24 mouse cellular contexts compared by ENCODE assay signal in the genomic region with DNA sequence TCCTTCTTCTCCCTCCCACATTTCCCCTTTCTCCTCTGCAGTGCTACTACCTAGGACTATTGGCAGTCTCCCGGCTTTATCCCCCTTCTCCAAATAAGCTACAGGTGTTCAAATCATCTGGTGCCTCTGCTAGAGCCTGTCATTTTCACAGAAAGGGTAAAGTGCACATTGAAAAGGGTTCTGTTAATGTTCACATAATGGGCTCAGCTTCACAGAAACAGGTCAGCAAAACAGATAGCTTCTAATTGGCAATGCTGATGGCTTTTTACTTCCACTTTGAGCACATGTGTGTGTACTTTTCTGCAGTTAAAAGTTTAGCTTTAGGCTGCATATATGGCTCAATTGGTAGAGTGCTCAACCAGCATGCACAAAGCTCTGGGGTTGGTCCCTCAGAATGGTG.
DNase-seq lines count a peak whose midpoint lies in the region; ATAC-seq and TF ChIP-seq lines count a peak whose summit lies in the region.
"Had no signal": no experiment of that assay in that cellular context is flagged by ENCODE, and none has a peak within 500 bp of the region (broad histone marks: within the 10 kb centered on the region; RNA-seq: fewer than 3 reads in every experiment).

No protein-coding gene starts in this region.

- no peak overlapping the region for H3K27ac ChIP-seq in kidney, embryonic 14.5 days (ENCODE audit: low read depth, low read length)
- no peak overlapping the region for H3K27ac ChIP-seq in liver, adult 2 months (replicated peaks; ENCODE audit: insufficient read depth, low read depth, low read length)
- H3K27ac ChIP-seq in liver, embryonic 11.5 days (ENCODE audit: low read depth, low read length), result no peak overlapping the region
- H3K27ac ChIP-seq: embryonic facial prominence, embryonic 10.5 days; embryonic facial prominence, embryonic 12.5 days; forebrain, embryonic 13.5 days; forebrain, embryonic 15.5 days had no signal

- no peak for TF ChIP-seq POLR2A in liver, adult 2 months (IDR thresholded peaks at IDR 0.05; ENCODE audit: extremely low read depth, insufficient read depth, low read length)

- H3K4me2 ChIP-seq in kidney, embryonic 14.5 days (replicated peaks; ENCODE audit: low read depth, low read length), result no peak overlapping the region
- no peak overlapping the region for H3K4me2 ChIP-seq in liver, embryonic 11.5 days
- H3K4me2 ChIP-seq: embryonic facial prominence, embryonic 12.5 days; forebrain, embryonic 13.5 days; forebrain, embryonic 15.5 days had no signal

- H3K4me1 ChIP-seq in kidney, embryonic 14.5 days (ENCODE audit: control insufficient read depth, insufficient read depth, low read length), result no peaks in the 10 kb centered on the region
- H3K4me1 ChIP-seq in liver, adult 2 months (ENCODE audit: control insufficient read depth, insufficient read depth, low read length), result no peaks in the 10 kb centered on the region
- peaks cover 4% of the 10 kb centered on the region; the same call in 1 of the 2 replicates for H3K4me1 ChIP-seq in liver, embryonic 11.5 days (replicated peaks; ENCODE audit: control insufficient read depth, insufficient read depth, low read length)
- H3K4me1 ChIP-seq: forebrain, embryonic 13.5 days; forebrain, embryonic 15.5 days had no signal

- no peaks in the 10 kb centered on the region for H3K9me3 ChIP-seq in kidney, embryonic 14.5 days (ENCODE audit: control insufficient read depth, low read length)
- H3K9me3 ChIP-seq in liver, embryonic 11.5 days (ENCODE audit: control insufficient read depth, low read length), result no peaks in the 10 kb centered on the region
- H3K9me3 ChIP-seq: embryonic facial prominence, embryonic 10.5 days; embryonic facial prominence, embryonic 12.5 days; forebrain, embryonic 13.5 days; forebrain, embryonic 15.5 days; G1E had no signal

- DNase-seq in kidney, adult 18-20 months, result peak; percentile 3
- DNase-seq in kidney, postnatal 14 days, result no peak
- peak; percentile 14 to 27 for DNase-seq in kidney, adult 8-10 months
- peak; percentile 39 for DNase-seq in liver, adult 2 months (ENCODE audit: extremely low read depth, low read depth, low spot score)
- DNase-seq in liver, embryonic 11.5 days (ENCODE audit: low spot score), result no peak
- DNase-seq: adrenal gland, adult 8-10 months; adrenal gland, postnatal 14 days; adrenal gland, postnatal 36 days; B cell, adult 2 months; cerebellum, adult 11-12 months; cerebellum, adult 2 months; cerebellum, adult 9-10 months; cerebellum, postnatal 10 days; cerebellum, postnatal 25 days had no signal

- TF ChIP-seq CTCF in liver, adult 2 months (IDR thresholded peaks at IDR 0.05; ENCODE audit: low read depth, low read length), result no peak

- H3K4me3 ChIP-seq in kidney, embryonic 14.5 days (ENCODE audit: low read length), result no peak overlapping the region
- H3K4me3 ChIP-seq in liver, adult 2 months (ENCODE audit: insufficient read depth, low read depth, low read length), result no peak overlapping the region
- no peak overlapping the region for H3K4me3 ChIP-seq in liver, embryonic 11.5 days (ENCODE audit: low read depth, low read length)
- H3K4me3 ChIP-seq: embryonic facial prominence, embryonic 10.5 days; embryonic facial prominence, embryonic 12.5 days; forebrain, embryonic 13.5 days; forebrain, embryonic 15.5 days had no signal

- no peaks in the 10 kb centered on the region for H3K36me3 ChIP-seq in kidney, embryonic 14.5 days (ENCODE audit: control insufficient read depth, insufficient read depth, low read length)
- no peaks in the 10 kb centered on the region for H3K36me3 ChIP-seq in liver, adult 2 months (ENCODE audit: control insufficient read depth, insufficient read depth, low read length)
- no peaks in the 10 kb centered on the region for H3K36me3 ChIP-seq in liver, embryonic 11.5 days (ENCODE audit: control insufficient read depth, insufficient read depth, low read length)
- H3K36me3 ChIP-seq: embryonic facial prominence, embryonic 10.5 days; embryonic facial prominence, embryonic 12.5 days; forebrain, embryonic 15.5 days; G1E had no signal

- H3K79me2 ChIP-seq in liver, adult 2 months (ENCODE audit: control insufficient read depth, insufficient read depth, low read length), result no peaks in the 10 kb centered on the region

- ATAC-seq in kidney, embryonic 14.5 days (ENCODE audit: low FRiP score, low TSS enrichment), result no peak
- no peak for ATAC-seq in liver, embryonic 11.5 days (replicated peaks; ENCODE audit: low FRiP score)
- ATAC-seq: activated CD4-positive, CD25-positive, alpha-beta regulatory T cell, adult 4 months; CD4-positive, CD25-positive, alpha-beta regulatory T cell, adult 4 months; forebrain, embryonic 13.5 days; forebrain, embryonic 15.5 days; Patski had no signal

- 40% methylated on average over 1 of the region's 1 CpGs for WGBS in kidney, embryonic 14.5 days
- WGBS in liver, adult 2 months, result 20% methylated on average over 1 of the region's 1 CpGs
- WGBS in liver, embryonic 11.5 days, result 43% methylated on average over 1 of the region's 1 CpGs

- no peak overlapping the region for H3K9ac ChIP-seq in kidney, embryonic 14.5 days (ENCODE audit: low read depth, low read length)
- no peak overlapping the region for H3K9ac ChIP-seq in liver, adult 2 months (ENCODE audit: low read depth, low read length)
- H3K9ac ChIP-seq in liver, embryonic 11.5 days (ENCODE audit: low read depth, low read length), result no peak overlapping the region
- H3K9ac ChIP-seq: embryonic facial prominence, embryonic 12.5 days; forebrain, embryonic 13.5 days; forebrain, embryonic 15.5 days had no signal

- no peaks in the 10 kb centered on the region; the same call in 1 of the 2 replicates for H3K27me3 ChIP-seq in kidney, embryonic 14.5 days (ENCODE audit: control insufficient read depth, insufficient read depth, low read length)
- H3K27me3 ChIP-seq in liver, adult 2 months (ENCODE audit: control insufficient read depth, insufficient read depth, low read length), result no peaks in the 10 kb centered on the region
- H3K27me3 ChIP-seq in liver, embryonic 11.5 days (replicated peaks; ENCODE audit: control insufficient read depth, insufficient read depth, low read length), result 0 out of 2 replicates have a peak, but pooled peaks cover 4% of the 10 kb centered on the region
- H3K27me3 ChIP-seq: CH12.LX; embryonic facial prominence, embryonic 12.5 days had no signal

Comparison
In these comparisons a context has a peak if more than half of its experiments do, and no peak if none do; other contexts are left out.
1. DNase-seq: peak in kidney, adult 18-20 months (single experiment), kidney, adult 8-10 months (2 of 2) and liver, adult 2 months (single experiment); none in kidney, postnatal 14 days (single experiment) and liver, embryonic 11.5 days (single experiment).